Mouse (Mus musculus): ENCODE results near the gene Ldha. TPM values are rescaled to one million over a fixed set of nuclear protein-coding genes. Genes with fewer than 3 reads are reported as not detected.

Gene Ldha
- total and polyA plus RNA-seq, 2 experiments: 442 to 594 TPM

- peak overlapping the region; percentile 84 for H3K27ac ChIP-seq (replicated peaks; ENCODE audit: insufficient read depth, low read depth, low read length)
- H3K27me3 ChIP-seq (ENCODE audit: control insufficient read depth, insufficient read depth, low read length): no peaks in the 10 kb centered on the region
- H3K4me3 ChIP-seq (ENCODE audit: insufficient read depth, low read depth, low read length): no peak overlapping the region
- TF ChIP-seq CTCF (IDR thresholded peaks at IDR 0.05; ENCODE audit: low read depth, low read length) (no peak), POLR2A (IDR thresholded peaks at IDR 0.05; ENCODE audit: extremely low read depth, insufficient read depth, low read length) (no peak)
- 29% methylated on average over 5 of the region's 5 CpGs for WGBS
- no peaks in the 10 kb centered on the region for H3K36me3 ChIP-seq (ENCODE audit: control insufficient read depth, insufficient read depth, low read length)
- H3K79me2 ChIP-seq (ENCODE audit: control insufficient read depth, insufficient read depth, low read length): no peaks in the 10 kb centered on the region
- no peak overlapping the region for H3K9ac ChIP-seq (ENCODE audit: low read depth, low read length)
- no peak for DNase-seq (ENCODE audit: extremely low read depth, low read depth, low spot score)
- H3K4me1 ChIP-seq (ENCODE audit: control insufficient read depth, insufficient read depth, low read length): peaks cover 31% of the 10 kb centered on the region
Measured at GRCm38 (mm10) chr7:46839861-46840260, 1.4 kb upstream of the Ldha start.

DNA sequence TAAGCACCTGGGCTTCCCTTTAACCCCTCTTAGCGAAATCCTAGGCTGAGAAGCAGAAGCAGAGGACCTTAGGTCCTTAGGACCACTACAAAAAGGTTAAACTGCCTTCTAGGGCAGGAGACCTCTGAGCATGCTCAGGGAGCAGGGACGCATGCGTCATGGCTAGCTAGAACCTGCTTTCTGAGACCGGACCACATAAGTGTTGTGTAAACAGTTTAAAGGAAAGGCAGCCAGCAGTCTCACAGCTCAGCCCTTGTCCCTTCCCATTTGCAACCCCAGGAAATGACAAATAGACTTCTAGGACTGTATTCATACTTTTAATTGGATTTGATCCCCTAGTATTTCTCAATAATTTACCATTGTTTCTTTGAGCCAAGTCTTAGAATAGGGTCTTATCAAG is 949 bp upstream of the Ldha start:
- TF ChIP-seq CTCF (IDR thresholded peaks at IDR 0.05; ENCODE audit: low read depth, low read length): no peak
- no peak for TF ChIP-seq POLR2A (IDR thresholded peaks at IDR 0.05; ENCODE audit: extremely low read depth, insufficient read depth, low read length)
- DNase-seq (ENCODE audit: extremely low read depth, low read depth, low spot score): peak; percentile 66
- H3K4me1 ChIP-seq (ENCODE audit: control insufficient read depth, insufficient read depth, low read length): peaks cover 34% of the 10 kb centered on the region
- peak overlapping the region; percentile 76 for H3K27ac ChIP-seq (replicated peaks; ENCODE audit: insufficient read depth, low read depth, low read length)
- no peaks in the 10 kb centered on the region for H3K27me3 ChIP-seq (ENCODE audit: control insufficient read depth, insufficient read depth, low read length)
- no peaks in the 10 kb centered on the region for H3K36me3 ChIP-seq (ENCODE audit: control insufficient read depth, insufficient read depth, low read length)
- no peaks in the 10 kb centered on the region for H3K79me2 ChIP-seq (ENCODE audit: control insufficient read depth, insufficient read depth, low read length)
- H3K9ac ChIP-seq (ENCODE audit: low read depth, low read length): no peak overlapping the region
- H3K4me3 ChIP-seq (ENCODE audit: insufficient read depth, low read depth, low read length): no peak overlapping the region
- WGBS: 42% methylated on average over 4 of the region's 4 CpGs

DNA sequence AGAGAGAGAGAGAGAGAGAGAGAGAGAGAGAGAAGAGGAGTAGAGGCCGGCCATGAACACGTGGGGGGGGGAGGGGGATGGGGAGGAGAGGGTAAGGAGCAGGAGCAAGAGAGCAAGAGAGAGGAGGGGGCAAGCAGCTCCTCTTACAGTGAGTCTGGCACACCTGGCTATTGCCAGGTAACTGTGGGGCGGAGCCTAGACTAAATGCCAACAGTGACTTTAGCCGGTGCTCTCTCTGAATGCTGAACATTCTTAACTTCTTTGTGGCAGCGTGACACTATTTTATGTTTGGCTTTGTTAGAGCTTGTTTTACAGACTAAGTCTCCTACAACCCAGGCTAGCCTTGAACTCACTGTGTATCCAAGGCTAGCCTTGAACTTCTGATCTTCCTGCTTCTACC is 1.0 kb downstream of the Ldha start:
- Histone ChIP-seq H3K9ac (ENCODE audit: low read depth, low read length) (no peak overlapping the region), H3K36me3 (ENCODE audit: control insufficient read depth, insufficient read depth, low read length) (no peaks in the 10 kb centered on the region), H3K27me3 (ENCODE audit: control insufficient read depth, insufficient read depth, low read length) (no peaks in the 10 kb centered on the region), H3K4me1 (ENCODE audit: control insufficient read depth, insufficient read depth, low read length) (peaks cover 34% of the 10 kb centered on the region), H3K27ac (replicated peaks; ENCODE audit: insufficient read depth, low read depth, low read length) (no peak overlapping the region), H3K79me2 (ENCODE audit: control insufficient read depth, insufficient read depth, low read length) (peaks cover 11% of the 10 kb centered on the region; the same call in 1 of the 2 replicates), H3K4me3 (ENCODE audit: insufficient read depth, low read depth, low read length) (no peak overlapping the region)
- 48% methylated on average over 5 of the region's 5 CpGs for WGBS
- no peak for DNase-seq (ENCODE audit: extremely low read depth, low read depth, low spot score)
- TF ChIP-seq POLR2A (IDR thresholded peaks at IDR 0.05; ENCODE audit: extremely low read depth, insufficient read depth, low read length): no peak
- no peak for TF ChIP-seq CTCF (IDR thresholded peaks at IDR 0.05; ENCODE audit: low read depth, low read length)

GRCm38 (mm10) chr7:46843576-46843975 is 2.3 kb downstream of the Ldha start:
- peaks cover 37% of the 10 kb centered on the region for H3K4me1 ChIP-seq (ENCODE audit: control insufficient read depth, insufficient read depth, low read length)
- peak overlapping the region; percentile 24 for H3K27ac ChIP-seq (replicated peaks; ENCODE audit: insufficient read depth, low read depth, low read length)
- H3K79me2 ChIP-seq (ENCODE audit: control insufficient read depth, insufficient read depth, low read length): peaks cover 11% of the 10 kb centered on the region; the same call in 1 of the 2 replicates
- no peak for TF ChIP-seq CTCF (IDR thresholded peaks at IDR 0.05; ENCODE audit: low read depth, low read length)
- no peak for TF ChIP-seq POLR2A (IDR thresholded peaks at IDR 0.05; ENCODE audit: extremely low read depth, insufficient read depth, low read length)
- DNase-seq (ENCODE audit: extremely low read depth, low read depth, low spot score): no peak
- H3K4me3 ChIP-seq (ENCODE audit: insufficient read depth, low read depth, low read length): no peak overlapping the region
- H3K27me3 ChIP-seq (ENCODE audit: control insufficient read depth, insufficient read depth, low read length): no peaks in the 10 kb centered on the region
- WGBS: 63% methylated on average over 4 of the region's 4 CpGs
- H3K9ac ChIP-seq (ENCODE audit: low read depth, low read length): no peak overlapping the region
- H3K36me3 ChIP-seq (ENCODE audit: control insufficient read depth, insufficient read depth, low read length): peaks cover 8% of the 10 kb centered on the region

- peaks cover 11% of the 10 kb centered on the region; the same call in 1 of the 2 replicates for H3K79me2 ChIP-seq (ENCODE audit: control insufficient read depth, insufficient read depth, low read length)
- no peaks in the 10 kb centered on the region for H3K27me3 ChIP-seq (ENCODE audit: control insufficient read depth, insufficient read depth, low read length)
- TF ChIP-seq CTCF (IDR thresholded peaks at IDR 0.05; ENCODE audit: low read depth, low read length) (no peak), POLR2A (IDR thresholded peaks at IDR 0.05; ENCODE audit: extremely low read depth, insufficient read depth, low read length) (peak; percentile 99)
- H3K27ac ChIP-seq (replicated peaks; ENCODE audit: insufficient read depth, low read depth, low read length): peak overlapping the region; percentile 95
- WGBS: under 1% methylated on average over 51 of the region's 51 CpGs
- peaks cover 25% of the 10 kb centered on the region for H3K36me3 ChIP-seq (ENCODE audit: control insufficient read depth, insufficient read depth, low read length)
- H3K9ac ChIP-seq (ENCODE audit: low read depth, low read length): peak overlapping the region; percentile 95
- H3K4me1 ChIP-seq (ENCODE audit: control insufficient read depth, insufficient read depth, low read length): peaks cover 29% of the 10 kb centered on the region
- DNase-seq (ENCODE audit: extremely low read depth, low read depth, low spot score): peak; percentile 93
- H3K4me3 ChIP-seq (ENCODE audit: insufficient read depth, low read depth, low read length): peak overlapping the region; percentile 89
Measured at GRCm38 (mm10) chr7:46845211-46845977, 4.1 kb downstream of the Ldha start.

GRCm38 (mm10) chr7:46845978-46846485 is 4.8 kb downstream of the Ldha start:
- H3K36me3 ChIP-seq (ENCODE audit: control insufficient read depth, insufficient read depth, low read length): peaks cover 29% of the 10 kb centered on the region
- WGBS: under 1% methylated on average over 36 of the region's 36 CpGs
- peaks cover 26% of the 10 kb centered on the region for H3K4me1 ChIP-seq (ENCODE audit: control insufficient read depth, insufficient read depth, low read length)
- peak overlapping the region; percentile 95 for H3K27ac ChIP-seq (replicated peaks; ENCODE audit: insufficient read depth, low read depth, low read length)
- H3K79me2 ChIP-seq (ENCODE audit: control insufficient read depth, insufficient read depth, low read length): peaks cover 11% of the 10 kb centered on the region; the same call in 1 of the 2 replicates
- DNase-seq (ENCODE audit: extremely low read depth, low read depth, low spot score): no peak
- H3K9ac ChIP-seq (ENCODE audit: low read depth, low read length): peak overlapping the region; percentile 95
- H3K27me3 ChIP-seq (ENCODE audit: control insufficient read depth, insufficient read depth, low read length): no peaks in the 10 kb centered on the region
- TF ChIP-seq POLR2A (IDR thresholded peaks at IDR 0.05; ENCODE audit: extremely low read depth, insufficient read depth, low read length) (0 out of 2 replicates have a peak, but pooled peaks have one; percentile 24), CTCF (IDR thresholded peaks at IDR 0.05; ENCODE audit: low read depth, low read length) (no peak)
- H3K4me3 ChIP-seq (ENCODE audit: insufficient read depth, low read depth, low read length): peak overlapping the region; percentile 89

Measured in liver, adult 2 months (tissue).